Comparison of ENCODE assay signal across 8 mouse cellular contexts in the genomic region with DNA sequence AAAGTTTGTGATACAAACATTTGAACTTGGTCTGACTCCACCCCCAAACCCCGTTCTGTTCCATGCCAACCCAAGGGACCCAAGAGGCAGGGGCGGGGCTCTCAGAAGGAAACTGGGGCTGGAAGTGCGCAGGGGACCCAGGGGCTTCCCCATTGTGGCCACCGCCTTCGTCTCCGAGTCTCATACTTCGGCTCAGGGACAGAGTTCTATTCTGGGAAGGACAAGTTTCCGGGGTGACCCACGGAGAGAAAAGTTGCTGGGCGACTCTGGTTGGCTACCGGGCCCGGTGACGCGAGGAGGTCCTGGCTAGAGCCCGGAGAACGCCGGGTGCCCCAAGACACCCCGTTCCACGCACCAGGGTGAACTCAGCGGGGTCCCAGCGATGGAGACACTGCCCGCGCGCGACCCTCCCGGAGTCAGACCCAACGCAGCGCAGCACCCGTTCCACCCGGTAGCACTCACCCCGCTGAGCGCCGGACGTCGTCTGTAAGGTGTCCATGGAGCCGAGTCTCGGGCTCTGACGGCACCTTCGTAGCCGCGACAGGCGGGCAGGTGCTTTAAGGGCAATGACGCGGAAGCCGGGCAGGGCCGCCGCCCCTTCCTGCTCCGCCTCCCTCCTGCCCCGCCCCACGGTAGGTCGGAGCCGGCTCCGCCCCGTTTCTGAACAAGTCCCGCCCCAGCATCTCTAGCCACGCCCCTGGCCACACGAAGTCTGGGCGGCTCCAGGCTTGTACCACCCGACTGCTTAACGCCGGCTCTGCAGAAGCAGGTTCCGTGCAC. TPM values are rescaled to one million over a fixed set of nuclear protein-coding genes. Genes with fewer than 3 reads are reported as not detected.
DNase-seq lines count a peak whose midpoint lies in the region; ATAC-seq lines count a peak whose summit lies in the region.

A gene (minus strand): TSS at position 536 of the 780 bp plus-strand sequence.

- no peaks in the 10 kb centered on the region for H3K36me3 ChIP-seq in hindbrain, embryonic 12.5 days

- peak within 1 kb of the TSS; percentile 61 for H3K4me3 ChIP-seq in hindbrain, embryonic 12.5 days

- peak; percentile 83 for ATAC-seq in hindbrain, embryonic 12.5 days (ENCODE audit: low FRiP score)
- peak; percentile 69 for ATAC-seq in megakaryocyte progenitor cell, adult 5-6 weeks (replicated peaks; ENCODE audit: poor library complexity)

- H3K27me3 ChIP-seq in hindbrain, embryonic 12.5 days = peaks cover 27% of the 10 kb centered on the region

- H3K9me3 ChIP-seq in hindbrain, embryonic 12.5 days (replicated peaks) = no peaks in the 10 kb centered on the region

- peaks cover 31% of the 10 kb centered on the region for H3K4me1 ChIP-seq in hindbrain, embryonic 12.5 days

- H3K27ac ChIP-seq in hindbrain, embryonic 12.5 days = no peak within 1 kb of the TSS

- WGBS in hindbrain, embryonic 12.5 days = 1% methylated on average over 55 of the region's 62 CpGs

- H3K9ac ChIP-seq in hindbrain, embryonic 12.5 days = peak within 1 kb of the TSS; percentile 65

- H3K4me2 ChIP-seq in hindbrain, embryonic 12.5 days (replicated peaks) = peak within 1 kb of the TSS; percentile 97

- DNase-seq in R1 (ENCODE audit: low read depth, low spot score) = peak; percentile 90
- peak; percentile 41 for DNase-seq in cerebellum, adult 9-10 months
- DNase-seq in forelimb bud, embryonic 11.5 days (ENCODE audit: low read depth, low spot score) = peak; percentile 79
- DNase-seq in layer of hippocampus, postnatal 36 days = peak; percentile 61 to 72
- peak; percentile 76 to 83 for DNase-seq in right cerebral cortex, postnatal 10 days (ENCODE audit: low spot score in 2 of 2)
- peak; percentile 92 for DNase-seq in urinary bladder, postnatal 25 days (ENCODE audit: low spot score)

RNA-seq across cellular contexts. Expression of the gene that starts here (rescaled TPM):
- 0.40 and 0.50 TPM in 2 replicates for polyA plus RNA-seq in hindbrain, embryonic 12.5 days (2016; fragmentation: Nextera tagmentation; extraction: Ambion mirVana)
- total RNA-seq in layer of hippocampus, postnatal 36 days (2021) = 1 to 10 TPM in 1 of 2 experiments, under 1 TPM in 1; 0.83 to 1.2 TPM
- total RNA-seq in megakaryocyte progenitor cell, adult 5-6 weeks (2015) = 6.0 and 6.2 TPM in 2 replicates
- total RNA-seq in megakaryocyte progenitor cell, adult 5-6 weeks (2017) = 2.3 and 3.6 TPM in 2 replicates

Comparison
In these comparisons a context has a peak if more than half of its experiments do, and no peak if none do; other contexts are left out.
1. Peak in ATAC-seq, H3K4me3 ChIP-seq, H3K9ac ChIP-seq and H3K4me2 ChIP-seq in hindbrain, embryonic 12.5 days; RNA of the gene not detected or under 1 TPM.
2. DNase-seq: peak in every context shown above with its lines; median percentile 92 in urinary bladder, postnatal 25 days; 90 in R1; 80 in right cerebral cortex, postnatal 10 days; 79 in forelimb bud, embryonic 11.5 days; 66 in layer of hippocampus, postnatal 36 days; 41 in cerebellum, adult 9-10 months.